Mouse (Mus musculus) kidney, postnatal 0 days (tissue): ENCODE measurements around the gene 2310039H08Rik. TPM values are rescaled to one million over a fixed set of nuclear protein-coding genes. Genes with fewer than 3 reads are reported as not detected.
A peak's percentile ranks its signal among the peaks of the same experiment; 100 is the strongest.

Experiments used
- ATAC-seq: fragments of 200-750 bp; cut with Nextera tagmentation; replicated peaks from 2 replicates; pipeline ENCODE4 v1.8.0; 2017; ENCODE audit warnings: low read depth, moderate number of reproducible peaks, moderate TSS enrichment, moderate library complexity; ENCODE audit not compliant: low FRiP score
- DNase-seq: peaks from one replicate; pipeline ENCODE4 v3.0.0-alpha.2; 2016; ENCODE audit warnings: low spot score
- H3K27ac ChIP-seq: fragments of 300-500 bp; sonication (generic); 2 replicates; pipeline ENCODE4 v1.5.1; 2014; ENCODE audit warnings: mild to moderate bottlenecking
- H3K27me3 ChIP-seq: fragments of 300-500 bp; sonication (generic); 2 replicates; pipeline ENCODE4 v1.6.1; 2014; ENCODE audit warnings: low read length, mixed read lengths; ENCODE audit not compliant: insufficient read depth
- H3K36me3 ChIP-seq: fragments of 300-500 bp; sonication (generic); 2 replicates; pipeline ENCODE4 v1.6.1; 2014; ENCODE audit warnings: low read length, mixed read lengths; ENCODE audit not compliant: insufficient read depth
- H3K4me1 ChIP-seq: fragments of 300-500 bp; sonication (generic); replicated peaks from 2 replicates; pipeline ENCODE4 v1.6.1; 2014; ENCODE audit warnings: antibody characterized with exemption, low read length, mixed read lengths; ENCODE audit not compliant: insufficient read depth
- H3K4me2 ChIP-seq: fragments of 300-500 bp; sonication (generic); 2 replicates; pipeline ENCODE4 v1.6.1; 2014; ENCODE audit warnings: mild to moderate bottlenecking, low read length, moderate library complexity, mixed read lengths
- H3K4me3 ChIP-seq: fragments of 300-500 bp; sonication (generic); replicated peaks from 2 replicates; pipeline ENCODE4 v1.5.1; 2014; ENCODE audit warnings: low read depth, low read length
- H3K9ac ChIP-seq: fragments of 300-500 bp; sonication (generic); 2 replicates; pipeline ENCODE4 v1.6.1; 2014; ENCODE audit warnings: low read depth, low read length
- H3K9me3 ChIP-seq: fragments of 300-500 bp; sonication (generic); replicated peaks from 2 replicates; pipeline ENCODE4 v1.6.1; 2016; ENCODE audit warnings: low read length, inconsistent platforms, mixed read lengths
- CTCF ChIP-seq: IDR thresholded peaks from 2 replicates; pipeline ENCODE4 v1.5.1; 2016; ENCODE audit warnings: antibody characterized with exemption, low read depth, mild to moderate bottlenecking, moderate library complexity
- WGBS: fragments of 180-500 bp; shearing (Covaris S2); extraction: QIAGEN DNeasy Blood & Tissue Kit; methylation state at CpG from one replicate; pipeline ENCODE4 v1.1.7; 2014; 5-methylcytosine and 5-hydroxymethylcytosine counted together
- polyA plus RNA-seq: library from polyadenylated mRNA; unstranded; fragments of >200 nt; fragmentation: Nextera tagmentation; extraction: Ambion mirVana; gene quantifications from 2 replicates; pipeline ENCODE4 v1.2.1, GENCODE M21; 2015

The 2310039H08Rik gene
- polyA plus RNA-seq: 143 and 151 TPM in 2 replicates

GRCm38 (mm10) chr17:46772404-46773277 lies at the start of gene 2310039H08Rik:
TSS of gene 2310039H08Rik (plus strand) at chr17:46772635.
- H3K27ac ChIP-seq: peak within 1 kb of the TSS; percentile 86
- WGBS: under 1% methylated on average over 50 of the region's 50 CpGs

GRCm38 (mm10) chr17:46724477-46725084 lies 47.9 kb upstream of the 2310039H08Rik start:
- ATAC-seq (no peak), DNase-seq (no peak)
- no peaks in the 10 kb centered on the region for H3K27me3 ChIP-seq
- H3K9me3 ChIP-seq: no peaks in the 10 kb centered on the region
- TF ChIP-seq CTCF: no peak
- H3K27ac ChIP-seq: no peak overlapping the region
- 81% methylated on average over 15 of the region's 20 CpGs for WGBS
- H3K4me3 ChIP-seq: no peak overlapping the region
- H3K4me2 ChIP-seq: no peak overlapping the region
- H3K36me3 ChIP-seq: peaks cover 23% of the 10 kb centered on the region; the same call in 1 of the 2 replicates
- no peak overlapping the region for H3K9ac ChIP-seq
- no peaks in the 10 kb centered on the region for H3K4me1 ChIP-seq

More at GRCm38 (mm10) chr17:46772404-46773277, at the start of gene 2310039H08Rik:
- Histone ChIP-seq H3K4me1 (no peaks in the 10 kb centered on the region), H3K36me3 (peaks cover 23% of the 10 kb centered on the region; the same call in 1 of the 2 replicates), H3K9me3 (no peaks in the 10 kb centered on the region), H3K4me3 (peak within 1 kb of the TSS; percentile 85), H3K4me2 (peak within 1 kb of the TSS; percentile 90), H3K9ac (peak within 1 kb of the TSS; percentile 73), H3K27me3 (no peaks in the 10 kb centered on the region)
- no peak for TF ChIP-seq CTCF
- peak; percentile 85 for ATAC-seq
- peak; percentile 95 for DNase-seq

GRCm38 (mm10) chr17:46725273-46725672 lies 47.2 kb upstream of the 2310039H08Rik start:
- peak; percentile 80 for DNase-seq

GRCm38 (mm10) chr17:46725731-46726645 lies 46.4 kb upstream of the 2310039H08Rik start:
- no peak overlapping the region for H3K9ac ChIP-seq
- H3K4me3 ChIP-seq: no peak overlapping the region
- TF ChIP-seq CTCF: no peak
- no peak overlapping the region for H3K27ac ChIP-seq
- no peaks in the 10 kb centered on the region for H3K4me1 ChIP-seq
- DNase-seq (no peak), ATAC-seq (no peak)
- H3K27me3 ChIP-seq: no peaks in the 10 kb centered on the region
- H3K36me3 ChIP-seq: peaks cover 23% of the 10 kb centered on the region; the same call in 1 of the 2 replicates
- no peak overlapping the region for H3K4me2 ChIP-seq
- no peaks in the 10 kb centered on the region for H3K9me3 ChIP-seq
- 92% methylated on average over 26 of the region's 26 CpGs for WGBS

More at GRCm38 (mm10) chr17:46725273-46725672, 47.2 kb upstream of the 2310039H08Rik start:
- Histone ChIP-seq H3K27ac (no peak overlapping the region), H3K36me3 (peaks cover 23% of the 10 kb centered on the region; the same call in 1 of the 2 replicates), H3K9ac (no peak overlapping the region), H3K9me3 (no peaks in the 10 kb centered on the region), H3K4me1 (no peaks in the 10 kb centered on the region), H3K27me3 (no peaks in the 10 kb centered on the region), H3K4me2 (no peak overlapping the region), H3K4me3 (no peak overlapping the region)
- ATAC-seq: no peak; the same call in 1 of the 2 replicates
- 51% methylated on average over 9 of the region's 9 CpGs for WGBS
- peak; percentile 69 for TF ChIP-seq CTCF

- no peak for DNase-seq
- no peak overlapping the region for H3K27ac ChIP-seq
- no peak overlapping the region for H3K9ac ChIP-seq
- peaks cover 15% of the 10 kb centered on the region; the same call in 1 of the 2 replicates for H3K36me3 ChIP-seq
- no peaks in the 10 kb centered on the region for H3K9me3 ChIP-seq
- H3K4me2 ChIP-seq: no peak overlapping the region
- 87% methylated on average over 11 of the region's 11 CpGs for WGBS
- H3K27me3 ChIP-seq: no peaks in the 10 kb centered on the region
- H3K4me3 ChIP-seq: no peak overlapping the region
- H3K4me1 ChIP-seq: no peaks in the 10 kb centered on the region
- no peak for ATAC-seq
- no peak for TF ChIP-seq CTCF
These were observed 45.2 kb upstream of the 2310039H08Rik start for GRCm38 (mm10) chr17:46727271-46727670.
